Mouse (Mus musculus) liver, embryonic 14.5 days (tissue): Measurements from ENCODE around the gene 5031439G07Rik. TPM values are rescaled to one million over a fixed set of nuclear protein-coding genes. Genes with fewer than 3 reads are reported as not detected.
"Not testable (repeated sequence)": the region's sequence is repeated elsewhere in the genome, so short reads cannot be mapped to it uniquely, and the experiment has no call there.

ENCODE experiments used
- ATAC-seq: fragments of 200-750 bp; cut with Nextera tagmentation; 2 replicates; pipeline ENCODE4 v1.8.0; 2017; ENCODE audit warnings: moderate number of reproducible peaks, mild to moderate bottlenecking, moderate library complexity; ENCODE audit not compliant: insufficient read depth
- DNase-seq, 3 experiments: peaks; one replicate each; pipeline ENCODE4 v3.0.0-alpha.2; 2012 to 2013; ENCODE audit warnings: low read depth in 3 of 3, low spot score in 3 of 3
- H3K27ac ChIP-seq: fragments of 300-500 bp; sonication (generic); 2 replicates; pipeline ENCODE4 v1.5.1; 2014; ENCODE audit warnings: moderate library complexity, mild to moderate bottlenecking, control low read depth, inconsistent platforms
- H3K27me3 ChIP-seq: fragments of 300-500 bp; sonication (generic); 2 replicates; pipeline ENCODE4 v1.6.1; 2014; ENCODE audit warnings: mild to moderate bottlenecking, low read length, moderate library complexity; ENCODE audit not compliant: control insufficient read depth, insufficient read depth
- H3K36me3 ChIP-seq: fragments of 300-500 bp; sonication (generic); replicated peaks from 2 replicates; pipeline ENCODE4 v1.6.1; 2014; ENCODE audit warnings: low read depth; ENCODE audit not compliant: control insufficient read depth, insufficient read depth
- H3K4me1 ChIP-seq, 2 experiments: fragments of 200-500 bp in 1 of 2; fragments of 300-500 bp in 1 of 2; sonication (generic) in 1 of 2; replicated peaks; 2 replicates each; pipeline ENCODE4 v1.6.1; 2012 to 2014; ENCODE audit warnings: antibody characterized with exemption in 1 of 2, inconsistent platforms in 1 of 2, low read length in 1 of 2; ENCODE audit not compliant: control insufficient read depth in 2 of 2, insufficient read depth in 2 of 2
- H3K4me2 ChIP-seq: fragments of 300-500 bp; sonication (generic); 2 replicates; pipeline ENCODE4 v1.6.1; 2014; ENCODE audit warnings: low read depth, mild to moderate bottlenecking, control low read depth, moderate library complexity
- H3K4me3 ChIP-seq, 2 experiments: fragments of 200-500 bp in 1 of 2; fragments of 300-500 bp in 1 of 2; sonication (generic) in 1 of 2; 2 replicates each; pipeline ENCODE4 v1.5.1; 2012 to 2014; ENCODE audit warnings: low read depth in 2 of 2, low read length in 2 of 2, mild to moderate bottlenecking in 2 of 2, control low read depth in 1 of 2, inconsistent platforms in 1 of 2, moderate library complexity in 1 of 2; ENCODE audit not compliant: insufficient read depth in 1 of 2
- H3K9ac ChIP-seq: fragments of 300-500 bp; sonication (generic); replicated peaks from 2 replicates; pipeline ENCODE4 v1.6.1; 2014; ENCODE audit warnings: mild to moderate bottlenecking, control low read depth, moderate library complexity
- H3K9me3 ChIP-seq: fragments of 300-500 bp; sonication (generic); 2 replicates; pipeline ENCODE4 v1.6.1; 2016; ENCODE audit warnings: low read length, mixed read lengths; ENCODE audit not compliant: control insufficient read depth
- CTCF ChIP-seq: IDR thresholded peaks from 2 replicates; pipeline ENCODE4 v1.5.1; 2016; ENCODE audit warnings: antibody characterized with exemption, low read depth, control low read depth
- EP300 ChIP-seq: IDR thresholded peaks from 2 replicates; pipeline ENCODE4 v1.6.1; 2016; ENCODE audit warnings: antibody characterized with exemption, low read depth
- WGBS: fragments of 180-500 bp; shearing (Covaris S2); extraction: QIAGEN DNeasy Blood & Tissue Kit; methylation state at CpG from one replicate; pipeline ENCODE4 v1.1.7; 2014; ENCODE audit not compliant: insufficient replicate concordance; 5-methylcytosine and 5-hydroxymethylcytosine counted together
- polyA plus RNA-seq, 2 experiments: library from polyadenylated mRNA; depleted of rRNA in 1 of 2; stranded (reverse) in 1 of 2; unstranded in 1 of 2; fragments of >200 nt; fragmentation: Nextera tagmentation in 1 of 2; extraction: Ambion mirVana in 1 of 2; gene quantifications; 2 replicates each; pipeline versions ENCODE4 v1.2.1 to v1.2.3; 2012 to 2014

5031439G07Rik gene
- 1.7 and 1.8 TPM in 2 replicates for polyA plus RNA-seq (2012; rRNA removed)
- polyA plus RNA-seq (2014; fragmentation: Nextera tagmentation; extraction: Ambion mirVana), result 1.2 and 1.4 TPM in 2 replicates

DNA sequence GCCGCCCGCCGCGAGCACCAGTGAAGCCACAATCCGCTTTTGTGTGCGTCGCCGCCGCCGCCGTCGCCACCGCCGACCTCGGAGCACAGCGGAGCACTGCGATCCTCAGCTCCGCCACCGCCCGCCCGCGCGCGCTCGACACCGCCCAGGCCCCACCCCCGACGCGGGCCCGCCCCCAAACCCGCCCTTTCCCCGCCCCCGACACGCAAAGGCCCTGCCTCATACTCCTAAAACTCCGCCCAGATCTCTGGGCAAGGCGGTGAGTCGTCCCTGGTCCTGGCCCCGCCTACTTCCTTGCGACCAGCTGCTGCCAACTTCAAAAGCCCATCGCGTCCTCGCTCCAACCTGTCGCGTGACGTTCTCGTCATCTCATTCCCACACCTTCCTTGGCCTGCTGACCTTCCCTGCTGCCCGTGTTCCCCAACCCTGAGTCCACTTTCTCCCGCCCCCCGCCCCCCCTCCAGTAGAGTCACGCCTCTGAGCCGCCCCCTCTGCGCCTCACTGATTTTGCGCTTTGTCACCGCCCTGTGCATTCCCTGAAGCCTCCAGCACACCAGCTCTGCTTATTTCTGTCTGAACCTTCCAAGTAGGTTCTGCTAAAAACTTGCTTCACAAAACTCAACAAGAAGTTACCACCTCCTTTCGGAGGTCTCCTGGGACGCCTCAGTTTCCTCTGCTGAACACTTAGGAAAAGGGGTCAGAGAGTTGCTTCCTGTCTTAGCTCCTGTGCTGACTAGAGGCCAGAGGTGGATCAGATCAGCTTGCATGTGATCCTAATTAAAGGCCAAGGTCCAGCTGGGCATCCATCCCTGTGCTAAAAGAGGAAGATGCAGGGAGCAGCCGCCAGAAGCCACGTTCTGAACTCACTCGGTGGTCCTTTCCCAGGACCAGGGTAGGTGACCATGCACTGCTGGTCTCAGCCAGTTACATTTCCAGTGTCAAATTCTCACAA is at the start of gene 5031439G07Rik:
TSS of gene 5031439G07Rik (minus strand) at position 678 of the 952 bp plus-strand sequence.
- 2% methylated on average over 56 of the region's 59 CpGs for WGBS
- peaks cover 10% of the 10 kb centered on the region for H3K27me3 ChIP-seq
- TF ChIP-seq CTCF (no peak), EP300 (no peak)

DNA sequence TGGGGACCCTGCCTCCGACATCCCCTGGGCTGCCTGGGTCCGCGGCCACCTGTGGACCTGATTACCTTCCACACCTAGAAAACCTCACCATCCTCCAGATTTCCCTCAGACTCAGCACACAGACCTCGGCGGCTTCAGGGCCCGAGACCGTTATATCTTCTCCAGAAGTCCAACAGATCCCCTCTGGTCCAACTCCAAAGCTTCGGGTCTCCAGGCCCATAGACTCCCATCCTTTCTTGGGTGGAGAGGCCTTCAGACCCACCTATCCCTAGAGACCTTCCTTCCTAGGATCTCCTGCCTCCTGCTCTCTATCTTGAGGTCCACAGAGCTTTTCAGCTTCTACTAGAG is 49.0 kb upstream of the 5031439G07Rik start:
- Histone ChIP-seq H3K27ac (no peak overlapping the region), H3K4me3 (peak overlapping the region; percentile 72), H3K36me3 (no peaks in the 10 kb centered on the region), H3K4me1 (peaks cover 5 to 10% of the 10 kb centered on the region in 2 experiments), H3K9ac (peak overlapping the region; percentile 79), H3K4me2 (peak overlapping the region; percentile 80), H3K9me3 (no peaks in the 10 kb centered on the region), H3K27me3 (no peaks in the 10 kb centered on the region)
- no peak for DNase-seq
- TF ChIP-seq CTCF, result no peak
- no peak for TF ChIP-seq EP300
- under 1% methylated on average over 8 of the region's 8 CpGs for WGBS
- no peak for ATAC-seq

More for the DNA sequence above, at the start of gene 5031439G07Rik:
- peak; percentile 91 for ATAC-seq
- H3K9me3 ChIP-seq, result no peaks in the 10 kb centered on the region
- H3K4me3 ChIP-seq, result peak within 1 kb of the TSS; percentile 54 to 62
- H3K4me1 ChIP-seq, result peaks cover 0 to 5% of the 10 kb centered on the region in 2 experiments; a peak in 1 of 4 replicates
- no peaks in the 10 kb centered on the region for H3K36me3 ChIP-seq
- peak within 1 kb of the TSS; percentile 48 for H3K9ac ChIP-seq
- H3K4me2 ChIP-seq, result peak within 1 kb of the TSS; percentile 80
- no peak within 1 kb of the TSS for H3K27ac ChIP-seq
- peak; percentile 82 to 86 (median 86) for DNase-seq

DNA sequence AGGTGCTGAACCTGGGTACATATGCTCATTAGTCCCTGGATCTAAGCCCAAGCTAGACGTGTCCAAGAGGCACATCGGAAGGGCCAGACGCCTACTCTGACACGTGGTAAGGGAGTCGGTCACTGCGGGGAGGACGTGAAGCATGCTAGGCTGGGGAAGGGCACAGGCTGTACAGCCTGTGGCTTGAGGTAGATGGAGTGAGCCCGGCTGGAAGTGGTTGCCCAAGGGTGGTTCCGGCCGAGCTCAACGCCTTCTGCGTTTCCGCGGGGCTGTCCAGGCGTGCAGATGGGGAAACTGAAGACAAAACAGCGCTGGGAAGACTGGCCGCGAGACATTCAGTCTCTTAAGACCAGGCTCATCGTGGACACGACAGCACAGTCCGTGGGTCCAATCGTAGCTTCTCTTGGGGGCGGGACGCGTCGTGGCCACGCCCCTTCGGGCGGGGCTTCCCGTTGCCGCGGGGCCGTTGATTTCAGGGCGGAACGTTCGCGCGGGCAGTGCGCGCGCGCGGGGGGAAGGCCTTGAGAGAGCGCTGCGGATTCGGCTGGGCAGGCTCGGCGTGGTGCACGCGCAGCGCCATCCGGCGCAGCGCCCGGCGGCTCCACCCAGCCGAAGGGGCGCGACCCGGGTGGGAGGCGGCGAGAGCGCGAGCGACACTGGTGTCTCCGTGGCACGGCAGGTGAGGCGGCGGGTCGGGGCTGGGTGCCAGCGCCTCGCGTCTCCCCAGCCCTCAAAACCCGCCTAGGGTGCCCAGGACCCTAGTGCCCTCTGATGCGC is 48.4 kb upstream of the 5031439G07Rik start:
- no peaks in the 10 kb centered on the region for H3K27me3 ChIP-seq
- peak overlapping the region; percentile 72 for H3K4me3 ChIP-seq
- DNase-seq (peak; percentile 88 to 90 (median 88)), ATAC-seq (peak; percentile 97)
- no peak for TF ChIP-seq CTCF
- no peak for TF ChIP-seq EP300
- peak overlapping the region; percentile 80 for H3K4me2 ChIP-seq
- no peaks in the 10 kb centered on the region for H3K9me3 ChIP-seq
- H3K9ac ChIP-seq, result peak overlapping the region; percentile 79
- H3K36me3 ChIP-seq, result no peaks in the 10 kb centered on the region
- no peak overlapping the region for H3K27ac ChIP-seq
- peaks cover 3 to 10% of the 10 kb centered on the region in 2 experiments for H3K4me1 ChIP-seq
- under 1% methylated on average over 68 of the region's 75 CpGs for WGBS

DNA sequence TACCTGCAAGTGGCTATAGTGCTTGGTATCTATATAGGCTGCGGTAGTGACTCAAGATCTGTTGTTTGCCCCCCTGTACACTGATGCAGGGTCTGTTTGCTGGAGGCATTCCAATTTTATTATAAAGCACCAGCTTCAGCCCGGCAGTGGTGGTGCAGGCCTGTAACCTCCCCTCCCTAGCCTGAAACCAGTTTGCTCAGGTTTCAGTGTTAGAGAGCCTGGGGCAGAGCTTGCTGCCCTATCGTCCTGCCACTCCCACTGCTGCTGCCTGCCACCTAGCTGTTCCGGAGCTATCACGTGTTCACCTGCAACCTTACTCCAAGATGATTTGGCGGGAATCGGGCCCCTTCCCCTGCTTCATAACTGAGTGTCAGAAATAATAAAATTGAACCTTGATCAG is 45.6 kb upstream of the 5031439G07Rik start:
- not testable (repeated sequence) for H3K4me3 ChIP-seq, H3K27me3 ChIP-seq, H3K9ac ChIP-seq, DNase-seq, H3K9me3 ChIP-seq, H3K4me2 ChIP-seq, H3K27ac ChIP-seq, H3K36me3 ChIP-seq, ATAC-seq, H3K4me1 ChIP-seq
- 45% methylated on average over 7 of the region's 7 CpGs for whole genome bisulfite sequencing

DNA sequence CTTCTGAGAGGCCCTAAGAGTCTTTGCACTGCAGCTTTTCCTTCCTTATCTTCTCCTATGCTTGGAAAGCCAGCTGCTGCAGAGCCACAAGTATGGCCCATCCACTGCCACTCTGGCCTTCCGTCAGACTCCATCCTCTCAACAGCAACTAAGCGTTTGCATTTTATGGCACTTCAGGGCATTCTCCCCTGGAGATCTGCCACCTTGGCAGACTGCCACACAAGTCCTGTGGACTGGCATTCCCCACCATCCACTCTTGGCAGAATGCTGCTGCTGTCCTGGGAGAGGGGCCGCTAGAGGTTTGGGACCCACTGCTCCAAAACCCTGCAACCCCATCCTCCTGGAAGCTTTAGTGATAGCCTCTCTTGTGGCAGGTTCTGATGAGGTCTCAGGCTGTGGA is 43.5 kb upstream of the 5031439G07Rik start:
- Histone ChIP-seq H3K4me2 (no peak overlapping the region), H3K4me1 (peaks cover 3 to 4% of the 10 kb centered on the region in 2 experiments; a peak in 3 of 4 replicates), H3K36me3 (no peaks in the 10 kb centered on the region), H3K27me3 (no peaks in the 10 kb centered on the region), H3K27ac (no peak overlapping the region), H3K9ac (no peak overlapping the region), H3K4me3 (no peak overlapping the region), H3K9me3 (no peaks in the 10 kb centered on the region)
- DNase-seq (no peak), ATAC-seq (no peak)
- TF ChIP-seq CTCF, result no peak
- whole genome bisulfite sequencing, result 60% methylated on average over 3 of the region's 3 CpGs

DNA sequence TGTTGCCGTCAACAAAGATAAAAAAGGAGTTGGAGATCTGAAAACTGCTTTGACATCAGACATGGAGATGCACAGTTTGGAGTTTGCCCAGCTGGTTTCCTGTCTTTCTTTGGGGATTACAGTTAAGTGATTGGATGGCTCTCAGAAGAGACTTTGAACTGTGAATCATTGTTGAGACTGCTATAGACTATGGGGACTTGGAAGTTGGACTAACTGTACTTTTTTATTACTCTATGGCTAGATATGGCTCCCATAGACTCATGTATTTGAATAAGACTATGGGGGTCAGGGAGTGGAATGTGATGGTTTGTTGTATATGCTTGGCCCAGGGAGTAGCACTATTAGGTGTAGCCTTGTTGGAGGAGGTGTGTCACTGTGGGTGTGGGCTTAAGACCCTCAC is 42.3 kb upstream of the 5031439G07Rik start:
- H3K27ac ChIP-seq, result not testable (repeated sequence)

DNA sequence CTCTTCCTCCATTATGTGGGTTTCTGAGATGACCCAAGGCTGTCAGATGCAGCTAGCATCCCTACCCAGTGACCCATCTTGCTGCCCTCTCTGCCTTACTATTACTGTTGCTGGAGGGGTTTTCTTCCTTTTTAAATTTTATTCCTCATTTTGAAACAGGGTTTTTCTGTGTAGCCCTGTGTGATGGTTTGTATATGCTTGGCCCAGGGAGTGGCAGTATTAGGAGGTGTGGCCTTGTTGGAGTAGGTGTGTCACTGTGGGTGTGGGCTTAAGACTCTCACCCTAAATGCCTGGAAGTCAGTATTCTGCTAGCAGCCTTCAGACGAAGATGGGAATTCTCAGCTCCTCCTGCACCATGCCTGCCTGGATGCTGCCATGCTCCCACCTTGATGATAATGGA is 40.3 kb upstream of the 5031439G07Rik start, which contains the start of gene Fam118a:
TSS of gene Fam118a (plus strand) at position 301 of the 400 bp plus-strand sequence.
- 26% methylated on average over 1 of the region's 1 CpGs for WGBS
- not testable (repeated sequence) for H3K27me3 ChIP-seq, H3K4me2 ChIP-seq, H3K9ac ChIP-seq, H3K36me3 ChIP-seq, H3K27ac ChIP-seq, ATAC-seq, H3K4me1 ChIP-seq, H3K9me3 ChIP-seq, DNase-seq, H3K4me3 ChIP-seq

More for the DNA sequence above, 42.3 kb upstream of the 5031439G07Rik start:
- H3K9ac ChIP-seq, ATAC-seq, H3K27me3 ChIP-seq, H3K4me1 ChIP-seq, H3K4me3 ChIP-seq, H3K9me3 ChIP-seq, H3K4me2 ChIP-seq, DNase-seq, H3K36me3 ChIP-seq: not testable (repeated sequence)
- WGBS, result 29% methylated on average over 1 of the region's 1 CpGs
